Mouse (Mus musculus) MEL-GATA-1-ER (cell line): ENCODE measurements around the gene Wfdc21.

Experiments used
- DNase-seq: peaks from one replicate; pipeline ENCODE4 v3.0.0-alpha.2; 2012; ENCODE audit warnings: low read depth; ENCODE audit errors: extremely low read depth

Wfdc21 gene

DNA sequence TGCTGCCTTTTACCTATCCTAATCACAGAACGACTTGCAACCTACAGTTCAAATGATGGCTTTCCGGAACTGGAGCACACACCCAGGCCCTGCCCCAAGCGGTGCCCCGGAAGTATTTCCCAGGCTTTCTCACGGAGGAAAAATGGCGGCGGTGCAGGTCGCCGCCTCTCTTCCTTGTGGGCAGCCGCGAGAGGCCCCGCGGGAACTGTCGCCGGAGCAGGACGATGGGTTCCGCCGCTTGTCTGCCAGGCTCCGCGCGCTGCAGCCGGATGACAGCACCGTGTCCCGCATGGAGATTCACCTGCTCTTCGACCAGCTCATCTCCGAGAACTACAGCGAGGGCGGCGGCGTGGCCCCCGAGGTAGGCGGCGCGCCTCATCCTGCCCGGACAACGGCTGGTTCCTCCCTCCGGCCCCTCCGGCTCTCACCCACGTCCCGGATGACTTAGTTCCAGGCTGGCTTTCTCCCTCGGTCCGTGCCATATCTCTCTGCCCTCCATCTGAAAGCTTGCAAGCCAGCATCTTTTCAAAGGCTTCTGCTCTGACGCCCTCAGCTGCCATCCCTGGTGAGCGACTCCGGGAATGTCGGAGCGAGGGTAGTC lies 6.9 kb downstream of the Wfdc21 start, which contains the start of gene Heatr6:
Heatr6 (plus strand) TSS at position 116 of the 601 bp plus-strand sequence.
- peak; percentile 72 for DNase-seq

DNA sequence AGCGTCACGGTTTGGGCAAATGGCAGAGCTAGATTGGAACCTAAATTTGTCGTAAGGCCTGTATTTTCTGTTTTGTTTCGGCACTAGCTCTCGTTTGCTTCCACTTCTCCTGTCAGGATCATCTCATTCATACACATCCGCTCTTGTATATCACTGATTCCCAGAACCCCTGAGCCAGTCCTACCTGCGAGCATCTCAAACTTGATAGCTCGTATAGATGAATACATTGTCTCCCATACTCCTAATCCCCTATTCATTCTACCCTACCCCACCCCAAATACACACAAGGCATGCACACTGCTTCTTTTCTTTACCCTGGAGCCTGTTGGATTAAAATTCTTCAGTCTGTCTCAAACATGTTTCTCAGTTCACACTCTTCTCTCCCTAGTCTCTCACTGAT lies 7.5 kb downstream of the Wfdc21 start:
- DNase-seq: no peak

DNA sequence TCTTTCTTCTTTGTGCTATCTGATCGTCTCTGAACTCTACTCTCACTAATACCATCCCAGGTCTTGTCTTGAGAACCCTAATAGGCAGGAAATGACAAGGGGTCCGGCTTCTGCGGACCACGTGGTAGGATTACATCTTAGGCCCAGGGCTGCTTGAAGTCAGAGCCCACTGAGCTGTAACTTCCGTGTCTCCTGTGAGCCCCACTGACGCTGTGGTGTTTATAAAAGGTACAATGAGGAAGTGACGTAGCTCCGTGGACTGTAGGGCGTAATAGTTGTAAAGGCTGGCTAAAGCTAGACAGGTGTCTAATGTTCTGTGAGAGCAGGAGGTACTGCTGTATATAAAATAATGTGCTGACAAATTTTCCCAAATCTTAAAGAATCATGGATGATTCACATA lies 20.6 kb downstream of the Wfdc21 start:
- DNase-seq: no peak

- no peak for DNase-seq
Observed at GRCm38 (mm10) chr11:83768976-83769375, 22.2 kb downstream of the Wfdc21 start.

- DNase-seq: no peak
Observed at GRCm38 (mm10) chr11:83771014-83771413, 24.3 kb downstream of the Wfdc21 start.

GRCm38 (mm10) chr11:83772341-83772740 lies 25.6 kb downstream of the Wfdc21 start:
- DNase-seq: no peak

DNA sequence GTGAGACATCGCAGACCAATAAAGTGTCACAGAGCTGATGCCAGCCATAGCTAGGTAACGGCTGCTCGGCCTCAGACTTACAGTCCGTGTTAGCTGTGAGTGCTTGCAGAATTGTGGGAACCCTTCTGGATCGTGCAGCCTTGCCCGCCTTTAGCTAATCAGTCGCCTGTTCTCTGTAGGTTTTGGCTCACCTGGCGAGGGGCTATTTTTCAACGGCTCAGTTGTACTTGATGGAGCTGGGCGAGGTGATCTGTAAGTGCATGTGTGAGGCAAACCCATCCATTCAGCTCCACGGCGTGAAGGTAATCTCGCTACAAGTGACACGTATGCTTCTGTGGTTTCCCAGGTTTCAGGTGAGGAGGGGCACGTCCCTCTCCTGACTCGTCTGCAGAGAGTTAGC lies 27.0 kb downstream of the Wfdc21 start:
- no peak for DNase-seq

GRCm38 (mm10) chr11:83774324-83774723 lies 27.6 kb downstream of the Wfdc21 start:
- no peak for DNase-seq

- peak; percentile 18 for DNase-seq
Observed at GRCm38 (mm10) chr11:83776798-83777197, 30.1 kb downstream of the Wfdc21 start.

DNA sequence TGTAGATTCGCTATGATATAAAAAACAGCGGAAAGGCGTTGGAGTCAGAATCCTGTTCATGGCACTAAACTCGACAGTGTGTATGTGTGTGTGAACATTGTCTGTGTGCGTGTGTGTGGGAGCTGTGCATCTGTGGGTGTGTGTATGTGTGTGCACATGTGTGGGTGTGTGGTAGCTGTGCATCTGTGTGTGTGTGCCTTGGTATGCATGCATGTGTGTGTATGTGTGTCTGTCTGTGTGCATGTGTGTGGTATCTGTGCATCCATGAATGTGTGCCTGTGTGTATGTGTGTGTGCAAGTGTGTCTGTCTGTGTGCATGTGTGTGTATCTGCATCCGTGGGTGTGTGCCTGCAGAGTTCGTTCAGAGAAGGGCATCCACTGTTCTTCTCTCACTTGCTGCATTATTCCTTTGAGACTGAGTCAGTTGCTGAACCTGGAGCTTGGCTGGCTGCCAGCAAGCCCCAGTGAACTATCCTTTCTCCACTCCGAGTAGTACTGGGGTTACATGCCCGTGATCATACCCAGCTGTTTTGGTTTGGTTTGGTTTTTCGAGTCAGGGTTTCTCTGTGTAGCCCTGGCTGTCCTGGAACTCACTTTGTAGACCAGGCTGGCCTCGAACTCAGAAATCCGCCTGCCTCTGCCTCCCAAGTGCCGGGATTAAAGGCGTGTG lies 37.3 kb downstream of the Wfdc21 start:
- no peak for DNase-seq

- no peak for DNase-seq
Observed at GRCm38 (mm10) chr11:83784661-83785060, 37.9 kb downstream of the Wfdc21 start.

DNA sequence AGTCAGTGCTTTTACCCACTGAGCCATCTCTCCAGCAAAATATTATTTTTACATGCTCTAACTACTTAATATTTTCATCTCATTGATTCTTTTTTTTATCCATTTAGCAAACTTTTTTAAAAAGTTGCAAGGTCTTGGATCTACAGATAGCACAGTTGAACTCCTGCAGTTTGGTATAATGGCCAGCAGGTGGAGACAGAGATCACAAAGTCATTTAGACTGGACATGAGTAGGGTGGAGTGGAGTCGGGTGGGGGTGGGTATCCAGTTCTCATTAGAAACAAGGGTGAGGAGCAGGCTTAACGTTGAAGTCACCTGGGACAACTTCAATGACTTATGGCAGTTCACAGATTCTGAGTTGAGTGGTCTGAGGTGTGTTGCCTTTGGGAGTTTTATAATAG lies 38.6 kb downstream of the Wfdc21 start:
- DNase-seq: peak; percentile 29

DNA sequence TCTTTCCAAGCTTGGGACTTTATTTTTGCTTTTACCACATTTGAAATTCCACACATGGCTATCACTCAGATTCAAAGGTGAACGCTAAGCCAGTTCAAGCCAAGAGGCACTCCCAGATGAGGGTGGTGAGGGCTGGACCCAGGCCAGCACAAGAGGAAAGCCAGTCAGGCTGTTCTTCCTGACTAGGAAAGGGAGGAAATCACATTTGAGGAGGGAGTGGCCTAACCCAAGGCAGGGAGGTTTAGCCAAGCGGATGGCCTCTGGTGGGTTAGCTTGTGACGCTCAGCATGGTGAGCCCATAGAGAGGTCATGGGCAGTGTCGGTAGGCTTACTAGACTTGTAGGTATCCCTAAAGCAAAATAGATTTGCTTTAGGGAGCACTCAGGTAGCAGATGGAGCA lies 40.1 kb downstream of the Wfdc21 start:
- DNase-seq: no peak

GRCm38 (mm10) chr11:83787401-83788021 lies 40.8 kb downstream of the Wfdc21 start:
- peak; percentile 15 for DNase-seq

DNA sequence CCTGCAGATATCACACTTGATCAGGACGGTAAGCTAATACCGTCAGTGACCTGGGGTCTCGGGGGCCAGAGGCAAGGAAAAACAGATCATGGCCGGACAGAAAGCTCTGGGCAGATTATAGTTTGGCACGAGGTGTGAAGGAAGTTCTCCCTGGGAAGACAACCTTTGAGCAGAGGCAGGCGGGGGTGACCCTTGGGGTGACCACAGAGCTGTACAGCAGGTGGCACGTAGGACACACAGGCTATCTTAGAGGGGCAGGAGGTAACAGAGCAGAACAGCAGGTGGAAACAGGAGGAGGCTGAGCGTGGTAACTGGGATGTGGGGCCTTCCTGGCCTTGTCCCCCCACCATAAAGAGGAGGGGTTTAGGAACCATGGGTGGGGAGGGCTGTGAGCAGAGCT lies 41.6 kb downstream of the Wfdc21 start:
- DNase-seq: no peak

DNA sequence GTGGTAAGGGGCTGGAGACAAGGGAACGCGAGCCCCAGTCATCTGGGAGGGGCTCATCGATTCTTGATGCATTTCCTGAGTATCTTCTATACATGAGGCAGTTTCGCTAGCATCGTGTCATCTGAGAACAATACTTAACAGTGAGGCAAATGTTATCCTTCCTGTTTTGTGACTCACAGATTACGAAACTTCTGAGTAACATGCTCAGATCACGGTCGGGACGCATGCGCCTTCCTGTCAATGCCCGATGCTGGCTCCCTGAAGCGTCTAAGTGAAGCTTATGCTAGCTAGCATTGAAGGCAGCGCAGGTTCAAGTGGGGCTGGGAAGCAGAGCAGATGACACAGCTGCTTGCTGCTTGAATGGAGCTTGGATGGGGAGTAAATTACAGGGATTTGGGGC lies 42.5 kb downstream of the Wfdc21 start:
- peak; percentile 61 for DNase-seq

- DNase-seq: no peak
Observed at GRCm38 (mm10) chr11:83791133-83791532, 44.4 kb downstream of the Wfdc21 start.

GRCm38 (mm10) chr11:83792316-83792914 lies 45.7 kb downstream of the Wfdc21 start:
- no peak for DNase-seq

DNA sequence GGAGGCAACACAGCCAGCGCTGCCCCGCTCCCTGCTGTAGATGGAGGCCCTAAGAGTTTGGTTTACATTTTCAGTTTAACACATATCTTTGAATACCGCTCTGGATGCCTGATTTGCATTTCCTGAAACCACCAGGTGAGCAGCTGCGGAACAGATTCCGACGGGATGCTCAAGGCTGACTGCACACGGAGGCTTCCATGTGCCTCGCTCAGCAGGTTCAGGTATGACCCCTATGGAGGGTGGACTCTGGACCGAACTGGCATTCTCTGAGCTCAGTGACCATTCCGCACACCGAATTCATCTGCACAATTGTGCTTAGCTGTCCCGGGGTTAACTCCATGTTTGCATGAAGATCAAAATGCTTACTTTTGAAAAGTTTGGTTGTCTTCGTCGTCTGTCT lies 46.5 kb downstream of the Wfdc21 start:
- DNase-seq: no peak

DNA sequence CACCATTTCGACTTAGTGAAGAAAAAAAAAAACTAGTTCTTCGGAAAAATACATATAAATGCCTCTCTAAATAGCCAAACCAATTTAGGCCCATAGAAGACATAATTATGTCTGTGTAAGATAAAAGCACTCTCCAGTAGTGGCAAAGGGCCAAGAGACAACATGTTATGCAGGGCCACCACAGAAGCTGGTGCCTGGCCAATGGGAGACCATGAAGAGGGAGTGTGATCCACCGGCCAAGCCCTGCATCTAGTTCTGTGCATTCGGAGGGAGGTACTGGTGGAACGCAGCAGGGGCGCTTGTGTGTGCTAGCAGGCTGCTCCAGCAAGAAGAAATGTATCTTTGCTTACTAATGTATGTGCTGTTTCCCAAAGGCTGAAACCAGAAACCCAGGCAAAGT lies 49.4 kb downstream of the Wfdc21 start:
- DNase-seq: no peak

DNA sequence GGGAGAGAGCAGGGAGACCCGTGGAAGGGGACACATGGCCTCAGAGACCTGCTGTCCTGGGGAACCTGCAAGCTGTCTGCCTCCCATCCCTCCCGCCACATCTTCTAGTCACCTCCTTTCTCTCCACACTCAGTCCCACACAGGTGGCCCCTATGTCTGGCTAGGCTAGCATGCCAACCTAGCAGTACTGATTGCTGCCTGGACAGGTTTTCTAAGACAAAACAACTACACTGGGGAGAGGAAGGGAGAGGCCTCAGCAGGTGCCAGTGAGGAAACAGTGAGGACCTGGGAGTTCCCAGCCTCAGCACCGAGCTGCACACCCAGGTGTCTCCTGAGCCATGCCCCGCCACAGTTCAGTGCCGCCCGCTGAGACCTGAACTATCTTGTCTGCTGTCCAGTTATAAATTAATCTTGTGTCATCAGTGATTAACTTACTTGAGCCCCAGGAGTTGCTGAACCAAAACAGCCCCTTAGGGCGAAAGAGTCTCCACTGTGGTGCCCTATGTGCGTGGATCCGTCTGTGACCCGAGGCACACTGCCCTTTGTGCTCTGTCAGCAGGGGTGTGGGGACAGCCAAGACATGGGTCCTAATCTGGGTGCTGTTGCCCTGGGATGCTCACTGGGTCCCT lies 50.4 kb downstream of the Wfdc21 start:
- DNase-seq: no peak

- no peak for DNase-seq
Observed at GRCm38 (mm10) chr11:83799871-83800430, 53.2 kb downstream of the Wfdc21 start.
